Mouse (Mus musculus): Measurements from ENCODE around the gene Gap43. TPM values are rescaled to one million over a fixed set of nuclear protein-coding genes. Genes with fewer than 3 reads are reported as not detected.

The Gap43 gene
- polyA plus RNA-seq, 1 experiment from 2014 or later: 122 TPM

GRCm38 (mm10) chr16:42294056-42294455 lies 46.4 kb downstream of the Gap43 start:
- Histone ChIP-seq H3K9me3 (no peaks in the 10 kb centered on the region), H3K27ac (no peak overlapping the region), H3K4me1 (no peaks in the 10 kb centered on the region), H3K9ac (no peak overlapping the region), H3K27me3 (no peaks in the 10 kb centered on the region), H3K36me3 (peaks cover 6% of the 10 kb centered on the region), H3K4me2 (no peak overlapping the region), H3K4me3 (no peak overlapping the region)
- WGBS: 93% methylated on average over 2 of the region's 2 CpGs
- ATAC-seq (ENCODE audit: insufficient number of reproducible peaks, insufficient read depth, low FRiP score, low TSS enrichment, low read depth): no peak

- H3K4me1 ChIP-seq: no peaks in the 10 kb centered on the region
- H3K9me3 ChIP-seq: no peaks in the 10 kb centered on the region
- H3K9ac ChIP-seq: no peak overlapping the region
- no peaks in the 10 kb centered on the region for H3K27me3 ChIP-seq
- H3K4me2 ChIP-seq: no peak overlapping the region
- H3K27ac ChIP-seq: no peak overlapping the region
- WGBS: 80% methylated on average over 8 of the region's 8 CpGs
- H3K36me3 ChIP-seq: peaks cover 6% of the 10 kb centered on the region
- no peak overlapping the region for H3K4me3 ChIP-seq
- no peak for ATAC-seq (ENCODE audit: insufficient number of reproducible peaks, insufficient read depth, low FRiP score, low TSS enrichment, low read depth)
These were observed 48.9 kb downstream of the Gap43 start for GRCm38 (mm10) chr16:42291572-42291971.

- no peak overlapping the region for H3K4me3 ChIP-seq
These were observed 56.4 kb downstream of the Gap43 start for GRCm38 (mm10) chr16:42284005-42284404.

GRCm38 (mm10) chr16:42277713-42278112 lies 62.7 kb downstream of the Gap43 start:
- Histone ChIP-seq H3K9me3 (no peaks in the 10 kb centered on the region), H3K4me1 (0 out of 2 replicates have a peak, but pooled peaks cover 2% of the 10 kb centered on the region), H3K36me3 (no peaks in the 10 kb centered on the region), H3K4me3 (no peak overlapping the region), H3K9ac (no peak overlapping the region), H3K4me2 (no peak overlapping the region), H3K27ac (no peak overlapping the region), H3K27me3 (no peaks in the 10 kb centered on the region)
- WGBS: 69% methylated on average over 2 of the region's 2 CpGs
- ATAC-seq (ENCODE audit: insufficient number of reproducible peaks, insufficient read depth, low FRiP score, low TSS enrichment, low read depth): no peak

More at GRCm38 (mm10) chr16:42284005-42284404, 56.4 kb downstream of the Gap43 start:
- Histone ChIP-seq H3K27ac (no peak overlapping the region), H3K27me3 (no peaks in the 10 kb centered on the region), H3K9me3 (no peaks in the 10 kb centered on the region), H3K4me2 (no peak overlapping the region), H3K4me1 (no peaks in the 10 kb centered on the region), H3K9ac (no peak overlapping the region), H3K36me3 (no peaks in the 10 kb centered on the region)
- 90% methylated on average over 3 of the region's 3 CpGs for WGBS
- no peak for ATAC-seq (ENCODE audit: insufficient number of reproducible peaks, insufficient read depth, low FRiP score, low TSS enrichment, low read depth)

- no peaks in the 10 kb centered on the region for H3K36me3 ChIP-seq
- 0 out of 2 replicates have a peak, but pooled peaks cover 2% of the 10 kb centered on the region for H3K4me1 ChIP-seq
- 50% methylated on average over 8 of the region's 8 CpGs for WGBS
- no peak overlapping the region for H3K4me3 ChIP-seq
- H3K4me2 ChIP-seq: no peak overlapping the region
- no peaks in the 10 kb centered on the region for H3K9me3 ChIP-seq
- H3K9ac ChIP-seq: no peak overlapping the region
- no peaks in the 10 kb centered on the region for H3K27me3 ChIP-seq
- ATAC-seq (ENCODE audit: insufficient number of reproducible peaks, insufficient read depth, low FRiP score, low TSS enrichment, low read depth): no peak
- H3K27ac ChIP-seq: no peak overlapping the region
These were observed 63.2 kb downstream of the Gap43 start for GRCm38 (mm10) chr16:42277268-42277667.

- H3K4me3 ChIP-seq: no peak overlapping the region
- no peak overlapping the region for H3K27ac ChIP-seq
- H3K9ac ChIP-seq: no peak overlapping the region
- H3K9me3 ChIP-seq: no peaks in the 10 kb centered on the region
- no peaks in the 10 kb centered on the region for H3K27me3 ChIP-seq
- 41% methylated on average over 15 of the region's 15 CpGs for WGBS
- no peaks in the 10 kb centered on the region for H3K36me3 ChIP-seq
- H3K4me2 ChIP-seq: no peak overlapping the region
- ATAC-seq (ENCODE audit: insufficient number of reproducible peaks, insufficient read depth, low FRiP score, low TSS enrichment, low read depth): no peak
- 0 out of 2 replicates have a peak, but pooled peaks cover 2% of the 10 kb centered on the region for H3K4me1 ChIP-seq
These were observed 64.0 kb downstream of the Gap43 start for GRCm38 (mm10) chr16:42276216-42277141.

GRCm38 (mm10) chr16:42275518-42276215 lies 64.8 kb downstream of the Gap43 start:
- 71% methylated on average over 14 of the region's 14 CpGs for whole genome bisulfite sequencing
- ATAC-seq (ENCODE audit: insufficient number of reproducible peaks, insufficient read depth, low FRiP score, low TSS enrichment, low read depth): no peak
- H3K9me3 ChIP-seq: no peaks in the 10 kb centered on the region
- no peak overlapping the region for H3K9ac ChIP-seq
- no peak overlapping the region for H3K27ac ChIP-seq
- 0 out of 2 replicates have a peak, but pooled peaks cover 2% of the 10 kb centered on the region for H3K4me1 ChIP-seq
- H3K36me3 ChIP-seq: no peaks in the 10 kb centered on the region
- H3K4me3 ChIP-seq: no peak overlapping the region
- H3K27me3 ChIP-seq: no peaks in the 10 kb centered on the region
- H3K4me2 ChIP-seq: no peak overlapping the region

- Histone ChIP-seq H3K9me3 (no peaks in the 10 kb centered on the region), H3K4me1 (0 out of 2 replicates have a peak, but pooled peaks cover 3% of the 10 kb centered on the region), H3K36me3 (no peaks in the 10 kb centered on the region), H3K27ac (no peak overlapping the region), H3K4me2 (no peak overlapping the region), H3K27me3 (no peaks in the 10 kb centered on the region), H3K9ac (no peak overlapping the region), H3K4me3 (no peak overlapping the region)
- ATAC-seq (ENCODE audit: insufficient number of reproducible peaks, insufficient read depth, low FRiP score, low TSS enrichment, low read depth): no peak
- WGBS: 78% methylated on average over 1 of the region's 1 CpGs
These were observed 69.2 kb downstream of the Gap43 start for GRCm38 (mm10) chr16:42271213-42271612.

- no peaks in the 10 kb centered on the region for H3K36me3 ChIP-seq
- no peaks in the 10 kb centered on the region for H3K9me3 ChIP-seq
- H3K4me2 ChIP-seq: no peak overlapping the region
- H3K27ac ChIP-seq: no peak overlapping the region
- no peak overlapping the region for H3K4me3 ChIP-seq
- 0 out of 2 replicates have a peak, but pooled peaks cover 3% of the 10 kb centered on the region for H3K4me1 ChIP-seq
- no peak for ATAC-seq (ENCODE audit: insufficient number of reproducible peaks, insufficient read depth, low FRiP score, low TSS enrichment, low read depth)
- WGBS: 91% methylated on average over 2 of the region's 2 CpGs
- H3K9ac ChIP-seq: no peak overlapping the region
- no peaks in the 10 kb centered on the region for H3K27me3 ChIP-seq
These were observed 70.9 kb downstream of the Gap43 start for GRCm38 (mm10) chr16:42269587-42269967.

- Histone ChIP-seq H3K4me1 (0 out of 2 replicates have a peak, but pooled peaks cover 3% of the 10 kb centered on the region), H3K4me3 (no peak overlapping the region), H3K9ac (no peak overlapping the region), H3K27me3 (no peaks in the 10 kb centered on the region), H3K36me3 (no peaks in the 10 kb centered on the region), H3K9me3 (no peaks in the 10 kb centered on the region), H3K27ac (no peak overlapping the region), H3K4me2 (no peak overlapping the region)
- ATAC-seq (ENCODE audit: insufficient number of reproducible peaks, insufficient read depth, low FRiP score, low TSS enrichment, low read depth): no peak
- 53% methylated on average over 2 of the region's 2 CpGs for WGBS
These were observed 71.4 kb downstream of the Gap43 start for GRCm38 (mm10) chr16:42268843-42269586.

- H3K9ac ChIP-seq: no peak overlapping the region
- no peaks in the 10 kb centered on the region for H3K36me3 ChIP-seq
- no peaks in the 10 kb centered on the region for H3K27me3 ChIP-seq
- WGBS: 72% methylated on average over 3 of the region's 3 CpGs
- H3K4me3 ChIP-seq: no peak overlapping the region
- no peak overlapping the region for H3K27ac ChIP-seq
- H3K9me3 ChIP-seq: no peaks in the 10 kb centered on the region
- ATAC-seq (ENCODE audit: insufficient number of reproducible peaks, insufficient read depth, low FRiP score, low TSS enrichment, low read depth): no peak
- H3K4me2 ChIP-seq: no peak overlapping the region
- 0 out of 2 replicates have a peak, but pooled peaks cover 3% of the 10 kb centered on the region for H3K4me1 ChIP-seq
These were observed 75.3 kb downstream of the Gap43 start for GRCm38 (mm10) chr16:42265185-42265584.
